Mouse (Mus musculus) myocyte (in vitro differentiated cells): ENCODE data around the gene Zfp68. TPM values are rescaled to one million over a fixed set of nuclear protein-coding genes. Genes with fewer than 3 reads are reported as not detected.

Experiments used
- H3K27me3 ChIP-seq: one replicate; pipeline ENCODE4 v1.6.1; 2011; ENCODE audit not compliant: control insufficient read depth, insufficient read depth, insufficient read length
- H3K36me3 ChIP-seq: one replicate; pipeline ENCODE4 v1.6.1; 2011; ENCODE audit not compliant: control insufficient read depth, insufficient read depth
- H3K4me2 ChIP-seq: one replicate; pipeline ENCODE4 v1.6.1; 2011; ENCODE audit warnings: low read depth, control low read depth
- H3K4me3 ChIP-seq: one replicate; pipeline ENCODE4 v1.5.1; 2011; ENCODE audit warnings: mild to moderate bottlenecking, control low read depth, moderate library complexity
- H3K79me2 ChIP-seq: one replicate; pipeline ENCODE4 v1.6.1; 2011; ENCODE audit not compliant: control insufficient read depth, insufficient read depth
- H3ac ChIP-seq: one replicate; pipeline ENCODE4 v1.6.1; 2011; ENCODE audit not compliant: control insufficient read depth, insufficient read length
- CEBPB ChIP-seq: IDR thresholded peaks from 2 replicates; pipeline ENCODE4 v1.6.1; 2011; ENCODE audit warnings: mild to moderate bottlenecking, moderate library complexity; ENCODE audit not compliant: poor library complexity, insufficient read depth, severe bottlenecking
- E2F4 ChIP-seq: IDR thresholded peaks from one replicate; pipeline ENCODE4 v1.6.1; 2011; ENCODE audit warnings: mild to moderate bottlenecking, control low read depth, moderate library complexity; ENCODE audit not compliant: insufficient read depth
- MAX ChIP-seq: IDR thresholded peaks from one replicate; pipeline ENCODE4 v1.6.1; 2011; ENCODE audit warnings: low read depth, mild to moderate bottlenecking, control low read depth
- MYOD1 ChIP-seq, 3 experiments: IDR thresholded peaks; one replicate each; pipeline ENCODE4 v1.6.1; 2011; ENCODE audit warnings: control low read depth in 2 of 3, low read depth in 2 of 3, mild to moderate bottlenecking in 2 of 3, moderate library complexity in 1 of 3; ENCODE audit not compliant: insufficient read length in 2 of 3, control insufficient read depth in 1 of 3
- MYOG ChIP-seq, 3 experiments: IDR thresholded peaks; one replicate each; pipeline ENCODE4 v1.6.1; 2011; ENCODE audit warnings: control low read depth in 2 of 3, low read depth in 2 of 3, mild to moderate bottlenecking in 2 of 3; ENCODE audit not compliant: insufficient read length in 2 of 3, control insufficient read depth in 1 of 3, insufficient read depth in 1 of 3
- POLR2A ChIP-seq: IDR thresholded peaks from one replicate; pipeline ENCODE4 v1.6.1; 2011; ENCODE audit warnings: low read depth, mild to moderate bottlenecking, control low read depth, moderate library complexity; ENCODE audit not compliant: insufficient read length
- POLR2AphosphoS2 ChIP-seq: IDR thresholded peaks from one replicate; pipeline ENCODE4 v1.6.1; 2011; ENCODE audit warnings: low read depth, control low read depth; ENCODE audit not compliant: insufficient read length
- REST ChIP-seq: IDR thresholded peaks from one replicate; pipeline ENCODE4 v1.6.1; 2011; ENCODE audit warnings: mild to moderate bottlenecking, control low read depth, moderate library complexity; ENCODE audit not compliant: insufficient read depth, insufficient read length
- SRF ChIP-seq: IDR thresholded peaks from one replicate; pipeline ENCODE4 v1.6.1; 2011; ENCODE audit warnings: low read depth; ENCODE audit not compliant: control insufficient read depth, insufficient read length
- TCF12 ChIP-seq: IDR thresholded peaks from one replicate; pipeline ENCODE4 v1.6.1; 2011; ENCODE audit warnings: mild to moderate bottlenecking, control low read depth; ENCODE audit not compliant: poor library complexity, insufficient read depth, severe bottlenecking
- TCF3 ChIP-seq: IDR thresholded peaks from one replicate; pipeline ENCODE4 v1.6.1; 2011; ENCODE audit warnings: low read depth, control low read depth; ENCODE audit not compliant: insufficient read length
- USF1 ChIP-seq: IDR thresholded peaks from one replicate; pipeline ENCODE4 v1.6.1; 2011; ENCODE audit warnings: low read depth, mild to moderate bottlenecking, control low read depth, moderate library complexity
- polyA plus RNA-seq: library from polyadenylated mRNA; unstranded; fragments of >200 nt; fragmentation: generic; extraction: Trizol; gene quantifications from one replicate; pipeline ENCODE4 v1.2.1, GENCODE M21; 2012; ENCODE audit warnings: missing spikeins

The Zfp68 gene
- polyA plus RNA-seq, 1 experiment, result 5.7 TPM

DNA sequence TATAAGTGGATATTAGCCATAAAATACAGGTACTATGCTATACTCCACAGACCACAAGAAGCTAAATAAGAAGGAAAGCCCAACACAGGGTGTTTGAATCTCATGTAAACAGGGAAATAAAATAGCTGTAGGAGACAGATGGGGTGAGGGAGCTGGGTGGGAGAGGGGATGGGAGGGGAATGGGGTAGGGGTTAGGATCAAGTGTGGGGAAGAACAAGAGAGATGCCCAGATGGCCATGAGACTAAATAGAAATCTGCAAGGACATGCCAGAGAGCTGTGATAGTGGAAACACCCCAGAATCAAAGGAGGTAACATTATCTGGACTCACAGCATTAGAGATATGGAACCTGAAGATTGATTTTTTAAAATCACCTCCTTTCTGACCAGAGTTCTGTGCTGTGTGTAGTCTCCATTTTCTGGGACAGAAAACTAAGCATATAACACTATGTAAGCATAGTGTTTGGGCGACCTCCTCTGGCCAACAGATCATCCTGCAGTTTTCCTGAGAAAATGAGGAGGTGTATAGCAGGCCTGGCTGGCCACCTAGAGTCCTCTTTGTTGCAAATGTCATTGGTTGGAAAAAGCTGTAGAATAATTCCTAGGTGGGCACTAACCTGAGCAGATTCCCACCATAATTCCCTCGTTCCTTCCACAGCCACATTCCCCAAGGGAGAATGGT, 37.1 kb upstream of the Zfp68 start:
- H3K79me2 ChIP-seq, result no peaks in the 10 kb centered on the region
- H3K27me3 ChIP-seq, result no peaks in the 10 kb centered on the region
- no peak overlapping the region for H3ac ChIP-seq
- no peaks in the 10 kb centered on the region for H3K36me3 ChIP-seq
- H3K4me2 ChIP-seq, result no peak overlapping the region
- no peak overlapping the region for H3K4me3 ChIP-seq
- TF ChIP-seq POLR2AphosphoS2 (no peak), CEBPB (no peak), E2F4 (no peak), SRF (no peak)

DNA sequence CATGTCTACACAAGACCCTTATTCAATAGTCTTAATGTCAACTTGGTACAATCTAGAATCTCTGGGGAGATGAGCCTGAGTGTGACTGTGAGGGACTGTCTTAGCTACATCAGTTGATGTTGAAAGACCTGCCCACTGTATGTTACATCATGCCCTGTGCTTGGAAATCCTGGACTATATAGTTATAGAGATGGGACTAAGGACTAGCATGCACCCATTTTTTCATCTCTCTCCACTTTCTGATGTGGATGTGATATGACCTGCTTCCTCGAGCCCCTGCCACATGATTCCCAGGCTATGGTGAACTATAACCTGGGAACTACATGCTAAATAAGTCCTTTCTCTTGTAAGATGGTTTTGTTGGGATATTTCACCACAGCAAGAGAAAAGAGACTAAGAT, 33.4 kb upstream of the Zfp68 start:
- TF ChIP-seq SRF, result no peak
- no peak for TF ChIP-seq CEBPB
- no peak for TF ChIP-seq MAX
- no peak for TF ChIP-seq USF1
- no peak for TF ChIP-seq TCF12
- TF ChIP-seq E2F4, result no peak
- no peak for TF ChIP-seq REST
- TF ChIP-seq POLR2A, result no peak
- no peak for TF ChIP-seq TCF3
- TF ChIP-seq POLR2AphosphoS2, result no peak
- TF ChIP-seq MYOD1 (IDR thresholded peaks at IDR 0.05; ENCODE audit: control insufficient read depth in 1 of 3, insufficient read length in 2 of 3, low read depth in 2 of 3), result no peak
- TF ChIP-seq MYOG (IDR thresholded peaks at IDR 0.05; ENCODE audit: control insufficient read depth in 1 of 3, insufficient read depth in 1 of 3, insufficient read length in 2 of 3, low read depth in 2 of 3), result no peak
- Histone ChIP-seq H3K4me3 (no peak overlapping the region), H3K79me2 (no peaks in the 10 kb centered on the region), H3K4me2 (no peak overlapping the region), H3K27me3 (no peaks in the 10 kb centered on the region), H3ac (no peak overlapping the region), H3K36me3 (peaks cover 1% of the 10 kb centered on the region)

DNA sequence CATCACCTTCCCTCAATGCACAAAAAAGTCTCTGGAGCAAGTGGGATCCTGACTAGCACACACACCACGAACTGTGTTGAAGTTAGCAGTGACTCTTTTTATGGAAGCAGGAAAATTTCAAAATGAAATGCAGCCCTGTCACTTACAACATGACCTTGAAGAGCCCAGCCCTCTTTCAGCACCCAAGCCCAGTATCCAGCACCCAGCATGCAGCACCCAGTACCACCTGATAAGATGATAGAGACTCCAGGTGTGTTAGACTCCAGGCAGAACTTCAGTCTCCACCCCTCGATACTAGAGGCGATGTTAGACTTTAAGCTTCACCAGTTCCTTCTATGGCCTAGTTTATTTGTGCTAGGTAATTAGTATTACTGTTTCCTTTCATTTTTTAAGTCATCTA, 22.2 kb upstream of the Zfp68 start:
- no peak overlapping the region for H3ac ChIP-seq
- H3K79me2 ChIP-seq, result no peaks in the 10 kb centered on the region
- peaks cover 12% of the 10 kb centered on the region for H3K36me3 ChIP-seq
- H3K4me2 ChIP-seq, result no peak overlapping the region
- TF ChIP-seq MYOD1 (IDR thresholded peaks at IDR 0.05; ENCODE audit: control insufficient read depth in 1 of 3, insufficient read length in 2 of 3, low read depth in 2 of 3) (no peak), MAX (no peak), CEBPB (no peak), REST (no peak), MYOG (IDR thresholded peaks at IDR 0.05; ENCODE audit: control insufficient read depth in 1 of 3, insufficient read depth in 1 of 3, insufficient read length in 2 of 3, low read depth in 2 of 3) (no peak), SRF (no peak), POLR2AphosphoS2 (no peak), POLR2A (no peak), E2F4 (no peak), USF1 (no peak), TCF3 (no peak), TCF12 (no peak)
- no peaks in the 10 kb centered on the region for H3K27me3 ChIP-seq
- H3K4me3 ChIP-seq, result no peak overlapping the region

DNA sequence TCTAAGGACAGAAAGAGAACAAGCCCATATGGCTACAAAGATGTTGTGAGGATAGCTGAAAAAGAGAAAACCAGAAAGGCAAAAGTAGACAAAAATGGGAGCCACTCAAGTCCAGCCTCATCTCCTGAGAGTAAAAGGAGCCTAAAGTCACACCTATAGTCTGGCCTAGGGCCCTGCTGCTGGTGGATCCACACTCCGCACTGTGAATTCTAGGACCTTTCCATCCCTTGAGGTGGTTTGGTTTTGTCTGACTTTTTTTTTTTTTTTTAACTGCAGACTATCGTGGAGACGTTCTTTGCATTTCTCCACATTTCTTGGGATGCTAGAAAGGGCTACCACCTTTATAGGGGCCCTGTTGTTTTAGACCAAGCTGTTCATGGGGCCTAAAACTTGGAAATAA, 21.5 kb upstream of the Zfp68 start:
- TF ChIP-seq TCF3 (no peak), REST (no peak), POLR2AphosphoS2 (no peak), USF1 (no peak), MYOD1 (IDR thresholded peaks at IDR 0.05; ENCODE audit: control insufficient read depth in 1 of 3, insufficient read length in 2 of 3, low read depth in 2 of 3) (no peak), SRF (no peak), TCF12 (no peak), MYOG (IDR thresholded peaks at IDR 0.05; ENCODE audit: control insufficient read depth in 1 of 3, insufficient read depth in 1 of 3, insufficient read length in 2 of 3, low read depth in 2 of 3) (no peak), CEBPB (no peak), POLR2A (no peak), MAX (no peak), E2F4 (no peak)
- H3K4me3 ChIP-seq, result no peak overlapping the region
- no peaks in the 10 kb centered on the region for H3K27me3 ChIP-seq
- no peak overlapping the region for H3K4me2 ChIP-seq
- H3K36me3 ChIP-seq, result peaks cover 10% of the 10 kb centered on the region
- H3K79me2 ChIP-seq, result no peaks in the 10 kb centered on the region
- no peak overlapping the region for H3ac ChIP-seq

DNA sequence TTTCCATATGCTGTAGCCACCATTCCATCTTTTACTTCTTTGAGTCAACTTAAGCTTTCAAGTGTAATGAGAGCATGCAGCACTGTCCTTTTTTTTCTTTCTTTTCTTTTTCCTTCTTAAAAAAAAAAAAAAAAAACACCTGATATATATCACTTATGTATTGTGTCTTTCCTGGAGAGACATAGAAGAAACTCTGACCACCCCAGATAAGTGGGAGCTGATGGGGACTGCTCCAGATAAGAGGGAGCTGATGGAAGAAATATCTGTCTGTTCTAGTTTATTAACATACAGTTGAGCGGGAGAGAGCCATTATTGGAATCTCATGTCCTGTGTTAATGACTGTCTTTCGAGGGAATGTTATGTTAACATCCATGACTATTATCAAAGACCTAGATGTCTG, 16.9 kb upstream of the Zfp68 start:
- Histone ChIP-seq H3K79me2 (no peaks in the 10 kb centered on the region), H3K4me3 (no peak overlapping the region), H3K4me2 (no peak overlapping the region), H3ac (no peak overlapping the region), H3K27me3 (no peaks in the 10 kb centered on the region), H3K36me3 (peaks cover 8% of the 10 kb centered on the region)
- TF ChIP-seq TCF12 (no peak), MYOD1 (IDR thresholded peaks at IDR 0.05; ENCODE audit: control insufficient read depth in 1 of 3, insufficient read length in 2 of 3, low read depth in 2 of 3) (no peak), TCF3 (no peak), MYOG (IDR thresholded peaks at IDR 0.05; ENCODE audit: control insufficient read depth in 1 of 3, insufficient read depth in 1 of 3, insufficient read length in 2 of 3, low read depth in 2 of 3) (no peak), CEBPB (no peak), POLR2A (no peak), SRF (no peak), POLR2AphosphoS2 (no peak)
